Mouse (Mus musculus) brain, adult 2 months (tissue): Measurements from ENCODE around the gene Wars2.

ENCODE experiments used
- DNase-seq: peaks from one replicate; pipeline ENCODE4 v3.0.0; 2011; ENCODE audit warnings: low read depth, low spot score

Wars2 gene

GRCm38 (mm10) chr3:99247996-99248801, 107.3 kb downstream of the Wars2 start:
- DNase-seq, result no peak

- no peak for DNase-seq
These were observed 108.1 kb downstream of the Wars2 start for GRCm38 (mm10) chr3:99248831-99249550.

- no peak for DNase-seq
These were observed 108.6 kb downstream of the Wars2 start for GRCm38 (mm10) chr3:99249551-99249870.

- DNase-seq, result no peak
These were observed 109.0 kb downstream of the Wars2 start for GRCm38 (mm10) chr3:99249906-99250305.

- no peak for DNase-seq
These were observed 110.7 kb downstream of the Wars2 start for GRCm38 (mm10) chr3:99251271-99252165.

- no peak for DNase-seq
These were observed 111.7 kb downstream of the Wars2 start for GRCm38 (mm10) chr3:99252461-99253091.

GRCm38 (mm10) chr3:99253092-99253488, 112.2 kb downstream of the Wars2 start:
- no peak for DNase-seq

- DNase-seq, result no peak
These were observed 112.9 kb downstream of the Wars2 start for GRCm38 (mm10) chr3:99253497-99254451.

- DNase-seq, result no peak
These were observed 113.8 kb downstream of the Wars2 start for GRCm38 (mm10) chr3:99254559-99255151.

GRCm38 (mm10) chr3:99255411-99256365, 114.8 kb downstream of the Wars2 start:
- no peak for DNase-seq

GRCm38 (mm10) chr3:99256366-99256750, 115.5 kb downstream of the Wars2 start:
- no peak for DNase-seq

- no peak for DNase-seq
These were observed 115.9 kb downstream of the Wars2 start for GRCm38 (mm10) chr3:99256766-99257165.

GRCm38 (mm10) chr3:99257586-99258577, 117.0 kb downstream of the Wars2 start:
- DNase-seq, result no peak

GRCm38 (mm10) chr3:99259741-99260270, 118.9 kb downstream of the Wars2 start:
- DNase-seq, result no peak

GRCm38 (mm10) chr3:99260395-99260794, 119.5 kb downstream of the Wars2 start:
- DNase-seq, result no peak

- no peak for DNase-seq
These were observed 120.5 kb downstream of the Wars2 start for GRCm38 (mm10) chr3:99261371-99261791.

GRCm38 (mm10) chr3:99261986-99262385, 121.1 kb downstream of the Wars2 start:
- DNase-seq, result no peak
